Mouse (Mus musculus) heart, postnatal 0 days (tissue): ENCODE measurements around the gene 1700015G11Rik. TPM values are rescaled to one million over a fixed set of nuclear protein-coding genes. Genes with fewer than 3 reads are reported as not detected.

Experiments
- ATAC-seq: fragments of 200-750 bp; cut with Nextera tagmentation; 2 replicates; pipeline ENCODE4 v1.8.0; 2017; ENCODE audit warnings: low read depth, moderate number of reproducible peaks, moderate library complexity; ENCODE audit not compliant: insufficient read depth
- DNase-seq: peaks from one replicate; pipeline ENCODE4 v3.0.0-alpha.2; 2016; ENCODE audit warnings: low spot score
- H3K27ac ChIP-seq: fragments of 300-500 bp; sonication (generic); 2 replicates; pipeline ENCODE4 v1.5.1; 2014; ENCODE audit warnings: low read depth, mild to moderate bottlenecking
- H3K27me3 ChIP-seq: fragments of 300-500 bp; sonication (generic); 2 replicates; pipeline ENCODE4 v1.6.1; 2014; ENCODE audit warnings: low read length, mixed read lengths; ENCODE audit not compliant: control insufficient read depth, insufficient read depth
- H3K36me3 ChIP-seq: fragments of 300-500 bp; sonication (generic); replicated peaks from 2 replicates; pipeline ENCODE4 v1.6.1; 2014; ENCODE audit warnings: low read length, mixed read lengths; ENCODE audit not compliant: control insufficient read depth, insufficient read depth
- H3K4me1 ChIP-seq: fragments of 300-500 bp; sonication (generic); 2 replicates; pipeline ENCODE4 v1.6.1; 2014; ENCODE audit warnings: antibody characterized with exemption; ENCODE audit not compliant: control insufficient read depth, insufficient read depth
- H3K4me2 ChIP-seq: fragments of 300-500 bp; sonication (generic); 2 replicates; pipeline ENCODE4 v1.6.1; 2014; ENCODE audit warnings: low read depth, mild to moderate bottlenecking, low read length, moderate library complexity
- H3K4me3 ChIP-seq: fragments of 300-500 bp; sonication (generic); 2 replicates; pipeline ENCODE4 v1.5.1; 2014; ENCODE audit warnings: low read depth, low read length
- H3K9ac ChIP-seq: fragments of 300-500 bp; sonication (generic); replicated peaks from 2 replicates; pipeline ENCODE4 v1.6.1; 2014; ENCODE audit warnings: low read depth, low read length, mixed read lengths
- H3K9me3 ChIP-seq: fragments of 300-500 bp; sonication (generic); replicated peaks from 2 replicates; pipeline ENCODE4 v1.6.1; 2016; ENCODE audit warnings: low read length; ENCODE audit not compliant: control insufficient read depth
- CTCF ChIP-seq: IDR thresholded peaks from 2 replicates; pipeline ENCODE4 v1.5.1; 2016; ENCODE audit warnings: antibody characterized with exemption, control low read depth, low read depth
- EP300 ChIP-seq: IDR thresholded peaks from 2 replicates; pipeline ENCODE4 v1.6.1; 2016; ENCODE audit warnings: antibody characterized with exemption, low read depth
- WGBS: fragments of 180-500 bp; shearing (Covaris S2); extraction: QIAGEN DNeasy Blood & Tissue Kit; methylation state at CpG from one replicate; pipeline ENCODE4 v1.1.7; 2014; 5-methylcytosine and 5-hydroxymethylcytosine counted together
- polyA plus RNA-seq: library from polyadenylated mRNA; unstranded; fragments of >200 nt; fragmentation: Nextera tagmentation; extraction: Ambion mirVana; gene quantifications from 2 replicates; pipeline ENCODE4 v1.2.1, GENCODE M21; 2015
- total RNA-seq: library from RNA; depleted of rRNA; stranded (reverse); fragments of >200 nt; gene quantifications from 2 replicates; pipeline ENCODE4 v1.2.3, GENCODE M21; 2014; ENCODE audit warnings: low replicate concordance; rRNA removed

1700015G11Rik gene
- total and polyA plus RNA-seq, 2 experiments from 2014 or later: not detected

DNA sequence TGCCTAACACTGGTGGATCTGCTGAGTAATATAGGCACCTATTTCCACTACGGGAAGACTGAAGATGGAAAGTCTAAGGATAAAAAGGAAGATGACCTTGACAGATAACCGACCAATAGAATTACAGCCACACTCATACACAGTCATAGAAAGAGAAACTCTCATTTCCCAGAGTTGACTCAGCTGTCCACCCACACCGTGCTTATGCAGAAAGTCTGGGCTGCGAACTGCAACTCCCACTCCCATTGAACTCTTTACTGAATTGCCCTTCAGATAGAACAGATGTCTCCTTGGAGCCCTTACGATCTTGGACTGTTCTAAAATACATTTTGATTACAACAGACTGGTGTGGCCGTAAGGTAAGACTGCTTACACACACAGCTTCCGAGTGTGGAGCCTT, 50.8 kb downstream of the 1700015G11Rik start:
- H3K27me3 ChIP-seq: no peaks in the 10 kb centered on the region
- H3K27ac ChIP-seq: no peak overlapping the region
- H3K9me3 ChIP-seq: no peaks in the 10 kb centered on the region
- TF ChIP-seq EP300: no peak
- no peak for TF ChIP-seq CTCF
- H3K9ac ChIP-seq: no peak overlapping the region
- no peak overlapping the region for H3K4me2 ChIP-seq
- H3K36me3 ChIP-seq: no peaks in the 10 kb centered on the region
- no peak for DNase-seq
- H3K4me3 ChIP-seq: no peak overlapping the region
- 81% methylated on average over 7 of the region's 7 CpGs for WGBS
- no peaks in the 10 kb centered on the region for H3K4me1 ChIP-seq
- ATAC-seq: no peak

DNA sequence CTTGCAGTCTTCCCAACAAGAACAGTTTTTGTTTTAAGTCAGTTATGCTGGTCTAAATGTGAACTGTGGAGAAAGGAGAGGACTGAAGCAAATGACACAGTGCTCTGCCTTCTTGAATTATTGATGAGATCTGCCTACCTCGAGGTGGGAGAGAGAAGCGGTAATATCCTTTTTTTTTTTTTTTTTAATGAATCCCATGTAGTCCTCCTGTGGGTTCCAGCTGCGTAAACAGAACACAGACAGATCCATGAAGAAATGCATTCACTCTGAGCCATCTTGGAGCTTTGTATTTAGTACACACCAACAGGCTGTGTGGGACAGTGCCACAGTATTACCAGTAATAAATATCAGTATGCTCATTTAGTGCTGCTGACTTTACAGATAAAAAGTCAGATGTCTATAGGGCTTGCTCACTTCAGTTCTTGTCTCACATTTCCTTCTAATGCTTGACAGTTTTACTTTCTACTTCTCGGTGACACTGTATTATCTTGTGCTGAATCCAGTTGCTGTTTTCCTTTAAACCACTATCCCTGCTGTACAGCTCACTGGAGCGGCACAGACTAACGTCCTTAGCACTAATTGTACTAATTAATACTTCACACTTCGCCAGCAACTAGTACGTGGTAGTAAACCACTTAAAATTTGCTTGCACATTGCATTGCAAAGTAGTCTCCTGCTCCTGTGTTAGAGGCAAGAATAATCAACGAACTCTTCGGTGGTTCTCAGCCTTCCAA, 53.1 kb downstream of the 1700015G11Rik start:
- Histone ChIP-seq H3K27me3 (no peaks in the 10 kb centered on the region), H3K4me1 (no peaks in the 10 kb centered on the region), H3K4me3 (no peak overlapping the region), H3K27ac (no peak overlapping the region), H3K36me3 (no peaks in the 10 kb centered on the region), H3K4me2 (no peak overlapping the region), H3K9me3 (no peaks in the 10 kb centered on the region), H3K9ac (no peak overlapping the region)
- DNase-seq: no peak
- no peak for ATAC-seq
- WGBS: 80% methylated on average over 10 of the region's 10 CpGs
- TF ChIP-seq EP300: no peak
- no peak for TF ChIP-seq CTCF

Other genes starting within 250 kb of the 1700015G11Rik start
- gene Gas2, start 153.7 kb downstream of the 1700015G11Rik start, total RNA-seq: 6.1 and 6.6 TPM in 2 replicates
- gene Gas2, start 153.7 kb downstream of the 1700015G11Rik start, polyA plus RNA-seq: 5.5 and 5.8 TPM in 2 replicates
- gene Fancf, start 153.5 kb downstream of the 1700015G11Rik start, total RNA-seq: 7.6 and 8.8 TPM in 2 replicates
- gene Fancf, start 153.5 kb downstream of the 1700015G11Rik start, polyA plus RNA-seq: 3.0 and 3.1 TPM in 2 replicates
- gene Svip, start 9.7 kb downstream of the 1700015G11Rik start, total RNA-seq: 5.4 and 11.8 TPM in 2 replicates
- gene Svip, start 9.7 kb downstream of the 1700015G11Rik start, polyA plus RNA-seq: 10.6 and 11.4 TPM in 2 replicates